Mouse (Mus musculus) heart, adult 2 months (tissue): ENCODE data around the gene 3110082I17Rik. TPM values are rescaled to one million over a fixed set of nuclear protein-coding genes. Genes with fewer than 3 reads are reported as not detected.

Experiments used
- DNase-seq, 2 experiments: peaks; one replicate each; pipeline ENCODE4 v3.0.0; 2021
- H3K27ac ChIP-seq: fragments of 200-600 bp; 2 replicates; pipeline ENCODE4 v1.8.1; 2022
- H3K27me3 ChIP-seq: fragments of 200-500 bp; 2 replicates; pipeline ENCODE4 v1.6.1; 2012; ENCODE audit warnings: mild to moderate bottlenecking, low read length, inconsistent platforms, mixed read lengths; ENCODE audit not compliant: control insufficient read depth, insufficient read depth
- H3K36me3 ChIP-seq: fragments of 200-500 bp; 2 replicates; pipeline ENCODE4 v1.6.1; 2012; ENCODE audit warnings: low read length, inconsistent platforms; ENCODE audit not compliant: control insufficient read depth, insufficient read depth
- H3K4me1 ChIP-seq: fragments of 200-500 bp; 2 replicates; pipeline ENCODE4 v1.6.1; 2011; ENCODE audit warnings: low read length; ENCODE audit not compliant: control insufficient read depth, insufficient read depth
- H3K4me3 ChIP-seq: fragments of 200-600 bp; 2 replicates; pipeline ENCODE4 v1.8.1; 2022
- H3K79me2 ChIP-seq: fragments of 200-500 bp; replicated peaks from 2 replicates; pipeline ENCODE4 v1.6.1; 2012; ENCODE audit warnings: mild to moderate bottlenecking, inconsistent platforms, low read length, moderate library complexity, mixed read lengths; ENCODE audit not compliant: control insufficient read depth, insufficient read depth
- H3K9ac ChIP-seq: fragments of 200-500 bp; 2 replicates; pipeline ENCODE4 v1.6.1; 2012; ENCODE audit warnings: low read depth, mild to moderate bottlenecking, control low read depth, inconsistent platforms, low read length, mixed read lengths
- CTCF ChIP-seq: fragments of 200-600 bp; IDR thresholded peaks from 2 replicates; pipeline ENCODE4 v1.8.1; 2022; ENCODE audit warnings: antibody characterized with exemption, mild to moderate bottlenecking, moderate library complexity
- EP300 ChIP-seq: fragments of 200-500 bp; IDR thresholded peaks from 2 replicates; pipeline ENCODE4 v1.6.1; 2011; ENCODE audit warnings: low read depth, low read length, control low read depth; ENCODE audit not compliant: insufficient read depth
- POLR2A ChIP-seq: fragments of 200-500 bp; IDR thresholded peaks from 2 replicates; pipeline ENCODE4 v1.6.1; 2011; ENCODE audit warnings: mild to moderate bottlenecking, low read depth, low read length, control low read depth; ENCODE audit not compliant: insufficient read depth
- WGBS: fragments of 180-500 bp; shearing (Covaris S2); methylation state at CpG from one replicate; pipeline ENCODE4 v1.1.7; 2018; 5-methylcytosine and 5-hydroxymethylcytosine counted together
- intact Hi-C: fragments of 180-260 bp; cut with DNase I; formaldehyde crosslinking; loops from one replicate; pipeline ENCODE4 v1.15.1; 2025
- polyA plus RNA-seq: library from polyadenylated mRNA; depleted of rRNA; stranded (reverse); fragments of >200 nt; gene quantifications from 2 replicates; pipeline ENCODE4 v1.2.3, GENCODE M21; 2012
- total RNA-seq, 2 experiments: library from RNA; stranded (reverse); gene quantifications; 2 replicates each; pipeline ENCODE4 v1.2.3; 2021

Gene 3110082I17Rik
- total and polyA plus RNA-seq, 3 experiments: 4.9 to 5.7 (median 5.6) TPM

DNA sequence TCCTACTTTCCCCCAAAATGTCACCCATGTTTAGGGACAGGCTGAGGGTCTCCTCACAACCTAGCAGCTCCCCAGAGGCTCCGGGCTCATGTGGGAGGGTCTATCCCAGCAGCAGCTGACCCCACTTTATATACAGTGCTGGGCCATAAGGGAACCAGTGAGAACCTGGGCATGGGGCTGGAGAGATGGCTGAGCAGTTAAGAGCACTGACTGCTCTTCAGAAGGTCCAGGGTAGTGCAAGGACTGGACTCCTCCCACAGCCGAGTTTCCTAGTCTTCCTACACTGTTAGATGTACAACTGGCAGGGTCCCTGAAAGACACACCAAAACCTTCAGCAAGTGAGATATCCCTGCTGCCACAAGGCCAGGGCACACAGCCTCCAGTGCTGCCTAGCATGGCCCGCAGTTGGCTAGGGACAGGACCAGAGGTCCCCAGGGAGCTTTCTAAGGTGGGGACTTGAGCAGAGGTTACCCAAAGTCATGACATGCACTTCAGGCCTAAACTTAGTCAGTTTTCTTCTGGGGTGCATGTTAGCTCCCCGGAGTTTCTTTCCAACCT, 62.9 kb downstream of the 3110082I17Rik start:
- TF ChIP-seq POLR2A: no peak
- TF ChIP-seq EP300: no peak
- TF ChIP-seq CTCF: no peak
- no peak for DNase-seq
- Histone ChIP-seq H3K4me1 (peaks cover 22% of the 10 kb centered on the region), H3K27me3 (no peaks in the 10 kb centered on the region), H3K36me3 (no peaks in the 10 kb centered on the region), H3K9ac (0 out of 2 replicates have a peak overlapping the region, but pooled peaks have one; percentile 23), H3K79me2 (peaks cover 3% of the 10 kb centered on the region), H3K27ac (peak overlapping the region; percentile 40), H3K4me3 (no peak overlapping the region)
- intact Hi-C loops: no loop called here
- 60% methylated on average over 4 of the region's 4 CpGs for WGBS

DNA sequence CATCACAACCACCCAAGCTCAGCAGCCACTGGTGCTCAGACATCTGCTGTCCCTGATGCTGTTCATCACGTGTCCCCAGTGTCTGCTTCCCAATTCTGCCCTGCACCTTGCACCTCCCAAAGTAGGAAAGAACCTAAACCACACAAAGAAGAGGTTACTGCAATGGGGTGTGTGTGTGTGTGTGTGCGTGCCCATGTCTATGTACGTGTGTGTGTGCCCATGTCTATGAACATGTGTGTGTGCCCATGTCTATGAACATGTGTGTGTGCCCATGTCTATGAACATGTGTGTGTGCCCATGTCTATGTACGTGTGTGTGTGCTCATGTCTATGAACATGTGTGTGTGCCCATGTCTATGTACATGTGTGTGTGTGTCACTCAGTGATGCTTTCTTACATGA, 64.8 kb downstream of the 3110082I17Rik start:
- 91% methylated on average over 4 of the region's 4 CpGs for WGBS
- H3K79me2 ChIP-seq: peaks cover 5% of the 10 kb centered on the region
- no peak for DNase-seq
- TF ChIP-seq CTCF: no peak
- TF ChIP-seq POLR2A: no peak
- TF ChIP-seq EP300: no peak
- no peak overlapping the region for H3K4me3 ChIP-seq
- no peaks in the 10 kb centered on the region for H3K27me3 ChIP-seq
- no peak overlapping the region for H3K27ac ChIP-seq
- intact Hi-C loops: no loop called here
- H3K4me1 ChIP-seq: peaks cover 36% of the 10 kb centered on the region
- no peaks in the 10 kb centered on the region; the same call in 1 of the 2 replicates for H3K36me3 ChIP-seq
- H3K9ac ChIP-seq: no peak overlapping the region

DNA sequence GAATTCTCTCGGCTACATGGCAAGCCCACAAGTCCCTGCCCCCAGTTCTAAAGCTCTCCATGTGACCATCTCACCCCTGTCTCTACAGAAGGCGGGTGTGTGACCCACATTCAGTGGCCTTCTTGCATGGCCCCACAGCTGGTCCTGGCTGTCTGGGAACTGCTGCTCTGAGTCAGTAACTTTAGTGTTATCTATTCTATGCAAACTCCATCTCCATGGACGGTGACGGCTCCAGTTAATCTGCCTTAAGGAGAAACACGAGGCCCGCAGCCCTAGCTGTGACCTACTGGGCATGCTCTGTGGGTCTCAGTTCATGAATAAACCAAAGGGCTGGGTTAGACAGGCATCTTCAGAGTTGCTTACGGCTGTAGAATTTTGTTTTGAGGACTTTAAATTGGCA, 65.9 kb downstream of the 3110082I17Rik start:
- H3K79me2 ChIP-seq: peaks cover 5% of the 10 kb centered on the region
- H3K9ac ChIP-seq: no peak overlapping the region
- peaks cover 41% of the 10 kb centered on the region for H3K4me1 ChIP-seq
- H3K36me3 ChIP-seq: no peaks in the 10 kb centered on the region; the same call in 1 of the 2 replicates
- TF ChIP-seq POLR2A: no peak
- TF ChIP-seq CTCF: no peak
- no peak for TF ChIP-seq EP300
- H3K27me3 ChIP-seq: no peaks in the 10 kb centered on the region
- no peak for DNase-seq
- H3K4me3 ChIP-seq: no peak overlapping the region
- WGBS: 70% methylated on average over 7 of the region's 7 CpGs
- intact Hi-C loops: no loop called here
- H3K27ac ChIP-seq: peak overlapping the region; percentile 26; the same call in 1 of the 2 replicates

DNA sequence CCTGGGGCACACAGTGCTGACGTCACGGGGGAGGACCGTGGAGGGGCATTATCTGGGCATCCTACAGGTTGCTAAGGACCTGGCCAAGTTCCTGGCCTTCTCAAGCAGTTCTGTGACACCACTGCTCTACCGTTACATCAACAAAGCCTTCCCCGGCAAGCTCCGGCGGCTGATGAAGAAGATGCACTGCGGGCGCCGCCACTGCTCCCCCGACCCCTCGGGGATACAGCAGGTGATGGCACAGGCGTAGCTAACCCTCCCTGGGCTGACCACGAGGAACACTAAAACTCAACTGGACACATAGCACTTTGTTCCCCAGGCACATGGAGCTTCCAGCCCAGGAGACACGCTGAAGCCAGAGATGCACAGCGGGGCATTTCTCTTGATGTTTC, 67.1 kb downstream of the 3110082I17Rik start:
- Histone ChIP-seq H3K79me2 (peaks cover 5% of the 10 kb centered on the region), H3K9ac (no peak overlapping the region), H3K27me3 (no peaks in the 10 kb centered on the region), H3K4me1 (peaks cover 46% of the 10 kb centered on the region), H3K4me3 (no peak overlapping the region), H3K27ac (no peak overlapping the region; the same call in 1 of the 2 replicates), H3K36me3 (peaks cover 5% of the 10 kb centered on the region; the same call in 1 of the 2 replicates)
- intact Hi-C loops: loop anchor here (1.0 kb wide), 1 partner anchor 26 kb away; no protein-coding TSS in a partner anchor
- no peak for DNase-seq
- WGBS: 85% methylated on average over 16 of the region's 16 CpGs
- no peak for TF ChIP-seq CTCF
- no peak for TF ChIP-seq POLR2A
- no peak for TF ChIP-seq EP300

DNA sequence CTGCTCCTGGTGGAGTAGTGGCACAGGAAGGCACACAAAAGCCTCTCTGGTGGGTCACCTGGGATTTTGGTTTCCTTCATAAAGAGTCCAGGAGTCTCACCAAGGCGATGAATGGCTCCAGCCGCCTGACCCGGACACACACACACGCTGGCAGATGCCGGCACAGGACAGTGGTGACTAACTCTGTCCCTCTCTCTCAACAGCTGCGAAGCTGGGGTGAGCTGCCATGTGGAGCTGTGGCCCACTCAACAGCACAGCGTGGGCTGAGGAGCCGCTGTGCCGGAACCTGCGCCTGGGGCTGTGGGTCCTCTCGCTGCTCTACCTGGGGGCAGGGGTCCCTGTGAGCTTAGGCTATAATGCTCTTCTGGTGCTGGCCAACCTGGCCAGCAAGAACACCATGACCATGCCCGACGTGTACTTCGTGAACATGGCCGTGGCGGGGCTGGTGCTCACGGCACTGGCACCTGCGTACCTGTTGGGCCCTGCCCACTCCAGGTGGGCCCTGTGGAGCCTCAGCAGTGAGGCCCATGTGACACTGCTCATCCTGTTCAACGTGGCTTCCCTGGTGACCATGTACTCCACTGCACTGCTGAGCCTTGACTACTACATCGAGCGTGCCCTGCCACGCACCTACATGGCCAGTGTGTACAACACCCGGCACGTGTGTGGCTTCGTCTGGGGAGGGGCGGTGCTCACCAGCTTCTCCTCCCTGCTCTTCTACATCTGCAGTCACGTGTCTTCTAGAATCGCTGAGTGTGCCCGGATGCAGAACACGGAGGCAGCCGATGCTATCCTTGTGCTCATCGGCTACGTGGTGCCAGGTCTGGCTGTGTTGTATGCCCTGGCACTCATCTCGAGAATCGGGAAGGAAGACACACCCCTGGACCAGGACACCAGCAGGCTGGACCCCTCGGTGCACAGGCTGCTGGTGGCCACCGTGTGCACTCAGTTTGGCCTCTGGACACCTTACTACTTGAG, 67.8 kb downstream of the 3110082I17Rik start:
- peaks cover 5% of the 10 kb centered on the region for H3K79me2 ChIP-seq
- H3K9ac ChIP-seq: peak overlapping the region; percentile 51
- H3K27ac ChIP-seq: peak overlapping the region; percentile 77
- WGBS: 83% methylated on average over 37 of the region's 37 CpGs
- intact Hi-C loops: loop anchor here (1.0 kb wide), 1 partner anchor 25 kb away; no protein-coding TSS in a partner anchor
- DNase-seq: no peak
- peaks cover 5% of the 10 kb centered on the region; the same call in 1 of the 2 replicates for H3K36me3 ChIP-seq
- peaks cover 45% of the 10 kb centered on the region for H3K4me1 ChIP-seq
- H3K27me3 ChIP-seq: no peaks in the 10 kb centered on the region
- TF ChIP-seq EP300: no peak
- TF ChIP-seq CTCF: no peak
- TF ChIP-seq POLR2A: no peak
- H3K4me3 ChIP-seq: no peak overlapping the region
